Mouse (Mus musculus): Measurements from ENCODE around the gene Prcd.
"Not testable (repeated sequence)": the region's sequence is repeated elsewhere in the genome, so short reads cannot be mapped to it uniquely, and the experiment has no call there.

DNA sequence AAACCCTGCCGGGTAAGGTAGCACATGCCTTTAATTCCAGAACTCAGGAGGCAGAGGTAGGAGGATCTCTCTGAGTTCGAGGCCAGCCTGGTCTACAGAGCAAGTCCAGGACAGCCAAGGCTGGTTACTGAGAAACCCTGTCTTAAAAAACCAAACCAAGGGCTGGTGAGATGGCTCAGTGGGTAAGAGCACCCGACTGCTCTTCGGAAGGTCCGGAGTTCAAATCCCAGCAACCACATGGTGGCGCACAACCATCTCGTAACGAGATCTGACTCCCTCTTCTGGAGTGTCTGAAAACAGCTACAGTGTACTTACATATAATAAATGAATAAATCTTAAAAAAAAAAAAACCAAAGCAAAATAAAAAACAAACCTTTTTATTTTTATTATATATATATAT, 16.7 kb upstream of the Prcd start:
- not testable (repeated sequence) for TF ChIP-seq ZC3H11A (IDR thresholded peaks at IDR 0.05; ENCODE audit: low read depth, low read length); EP300 (IDR thresholded peaks at IDR 0.05; ENCODE audit: low read length); ZNF384 (IDR thresholded peaks at IDR 0.05; ENCODE audit: low read depth, low read length); RAD21 (IDR thresholded peaks at IDR 0.05; ENCODE audit: low read depth, low read length); CHD2 (IDR thresholded peaks at IDR 0.05; ENCODE audit: low read length); POLR2A (IDR thresholded peaks at IDR 0.05; ENCODE audit: low read depth, low read length); UBTF (IDR thresholded peaks at IDR 0.05; ENCODE audit: low read depth, low read length); PAX5 (IDR thresholded peaks at IDR 0.05; ENCODE audit: low read length); NELFE (IDR thresholded peaks at IDR 0.05; ENCODE audit: low read depth, low read length)
- TF ChIP-seq ELF1 (IDR thresholded peaks at IDR 0.05; ENCODE audit: low read depth, low read length) (0 out of 2 replicates have a peak, but pooled peaks have one; percentile 24), CTCF (conservative IDR thresholded peaks at IDR 0.05 in 1 of 2, IDR thresholded peaks at IDR 0.05 in 1 of 2; ENCODE audit: low read depth in 2 of 2, low read length in 2 of 2) (peak in 1 of 2 experiments; percentile 73; a peak in 2 of 4 replicates)
